Mouse (Mus musculus) heart, embryonic 10.5 days (tissue): Measurements from ENCODE around the gene Rpl10. TPM values are rescaled to one million over a fixed set of nuclear protein-coding genes. Genes with fewer than 3 reads are reported as not detected.

Experiments used
- DNase-seq: peaks from one replicate; pipeline ENCODE4 v3.0.0-alpha.2; 2017; ENCODE audit warnings: low spot score
- H3K27ac ChIP-seq: fragments of 300-500 bp; sonication (generic); 2 replicates; pipeline ENCODE4 v1.5.1; 2016; ENCODE audit warnings: mild to moderate bottlenecking
- H3K27me3 ChIP-seq: fragments of 300-500 bp; sonication (generic); 2 replicates; pipeline ENCODE4 v1.6.1; 2016; ENCODE audit warnings: mild to moderate bottlenecking; ENCODE audit not compliant: poor library complexity, insufficient read depth, severe bottlenecking
- H3K36me3 ChIP-seq: fragments of 300-500 bp; sonication (generic); 2 replicates; pipeline ENCODE4 v1.6.1; 2016; ENCODE audit warnings: mild to moderate bottlenecking, moderate library complexity
- H3K4me1 ChIP-seq: fragments of 300-500 bp; sonication (generic); 2 replicates; pipeline ENCODE4 v1.6.1; 2016; ENCODE audit warnings: mild to moderate bottlenecking
- H3K4me3 ChIP-seq: fragments of 300-500 bp; sonication (generic); 2 replicates; pipeline ENCODE4 v1.5.1; 2016; ENCODE audit warnings: mild to moderate bottlenecking, moderate library complexity
- H3K9me3 ChIP-seq: fragments of 300-500 bp; sonication (generic); 2 replicates; pipeline ENCODE4 v1.6.1; 2016; ENCODE audit warnings: mild to moderate bottlenecking, moderate library complexity
- WGBS: fragments of 180-500 bp; shearing (Covaris S2); methylation state at CpG from one replicate; pipeline ENCODE4 v1.1.7; 2016; 5-methylcytosine and 5-hydroxymethylcytosine counted together
- microRNA-seq: library from miRNA; unstranded; fragments of <30 nt; microRNA quantifications from one replicate; pipeline ENCODE4, GENCODE M21; 2017
- polyA plus RNA-seq: library from polyadenylated mRNA; unstranded; fragments of >200 nt; fragmentation: Nextera tagmentation; extraction: Ambion mirVana; gene quantifications from 2 replicates; pipeline ENCODE4 v1.2.1, GENCODE M21; 2016

Rpl10 gene
- polyA plus RNA-seq, 1 experiment from 2014 or later = 543 TPM

- DNase-seq = no peak
- no peaks in the 10 kb centered on the region for H3K4me1 ChIP-seq
- WGBS = 77% methylated on average over 4 of the region's 4 CpGs
- peaks cover 12% of the 10 kb centered on the region; the same call in 1 of the 2 replicates for H3K36me3 ChIP-seq
- no peak overlapping the region for H3K27ac ChIP-seq
- H3K27me3 ChIP-seq = no peaks in the 10 kb centered on the region
- no peak overlapping the region for H3K4me3 ChIP-seq
- no peaks in the 10 kb centered on the region for H3K9me3 ChIP-seq
Measured at GRCm38 (mm10) chrX:74293431-74293830, 22.8 kb downstream of the Rpl10 start.

GRCm38 (mm10) chrX:74296538-74297448 lies 26.2 kb downstream of the Rpl10 start, which contains the start of gene Atp6ap1:
Gene Atp6ap1, plus strand, starts transcription at chrX:74297097.
- Histone ChIP-seq H3K36me3 (peaks cover 26% of the 10 kb centered on the region), H3K4me3 (peak within 1 kb of the TSS; percentile 79), H3K27ac (peak within 1 kb of the TSS; percentile 90), H3K9me3 (no peaks in the 10 kb centered on the region), H3K4me1 (no peaks in the 10 kb centered on the region), H3K27me3 (no peaks in the 10 kb centered on the region)
- WGBS = 13% methylated on average over 37 of the region's 37 CpGs
- peak; percentile 97 for DNase-seq

DNA sequence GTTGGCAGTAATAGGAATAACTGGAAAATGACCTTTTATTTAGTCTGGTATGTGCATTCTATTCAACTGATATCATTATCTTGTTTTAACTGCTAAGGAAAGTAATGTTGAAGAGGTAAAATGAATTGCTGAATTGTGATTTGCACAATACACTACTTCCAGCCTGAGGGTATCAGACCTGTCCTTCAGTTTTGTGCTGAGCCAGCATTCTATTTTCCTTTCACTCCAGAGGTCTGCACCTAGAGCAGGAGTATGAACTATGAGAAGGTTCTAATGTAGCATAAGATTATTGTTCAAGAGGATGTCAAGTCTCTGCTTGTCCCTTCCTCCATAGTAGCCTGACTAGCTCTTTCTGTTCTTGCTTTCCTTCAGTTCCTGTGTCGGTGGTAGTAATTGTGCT lies 27.7 kb downstream of the Rpl10 start:
- H3K4me3 ChIP-seq = no peak overlapping the region
- 87% methylated on average over 1 of the region's 1 CpGs for WGBS

DNA sequence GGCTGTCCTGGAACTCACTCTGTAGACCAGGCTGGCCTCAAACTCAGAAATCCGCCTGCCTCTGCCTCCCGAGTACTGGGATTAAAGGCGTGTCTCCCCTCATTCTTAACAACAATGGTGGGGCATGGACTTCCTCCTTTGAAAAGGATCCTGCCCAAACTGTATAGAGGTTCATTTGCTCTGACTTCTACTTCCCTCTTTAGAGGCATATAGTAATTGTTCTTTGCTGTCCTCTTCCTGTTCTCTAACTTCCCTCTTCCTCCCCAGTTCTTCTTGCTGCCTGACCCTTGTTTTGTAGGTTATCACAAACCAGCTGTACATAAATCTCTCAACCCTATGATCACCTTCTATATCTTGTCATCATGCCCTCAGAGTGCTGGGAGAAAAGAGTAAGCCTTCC lies 29.1 kb downstream of the Rpl10 start:
- DNase-seq = no peak
- Histone ChIP-seq H3K9me3 (no peaks in the 10 kb centered on the region), H3K4me1 (no peaks in the 10 kb centered on the region), H3K4me3 (no peak overlapping the region), H3K27ac (no peak overlapping the region), H3K36me3 (peaks cover 51% of the 10 kb centered on the region), H3K27me3 (0 out of 2 replicates have a peak, but pooled peaks cover under 1% of the 10 kb centered on the region)
- 77% methylated on average over 3 of the region's 3 CpGs for WGBS

More for the DNA sequence above, 27.7 kb downstream of the Rpl10 start:
- Histone ChIP-seq H3K36me3 (peaks cover 42% of the 10 kb centered on the region), H3K4me1 (no peaks in the 10 kb centered on the region), H3K27ac (no peak overlapping the region), H3K9me3 (no peaks in the 10 kb centered on the region), H3K27me3 (no peaks in the 10 kb centered on the region)
- DNase-seq = no peak

DNA sequence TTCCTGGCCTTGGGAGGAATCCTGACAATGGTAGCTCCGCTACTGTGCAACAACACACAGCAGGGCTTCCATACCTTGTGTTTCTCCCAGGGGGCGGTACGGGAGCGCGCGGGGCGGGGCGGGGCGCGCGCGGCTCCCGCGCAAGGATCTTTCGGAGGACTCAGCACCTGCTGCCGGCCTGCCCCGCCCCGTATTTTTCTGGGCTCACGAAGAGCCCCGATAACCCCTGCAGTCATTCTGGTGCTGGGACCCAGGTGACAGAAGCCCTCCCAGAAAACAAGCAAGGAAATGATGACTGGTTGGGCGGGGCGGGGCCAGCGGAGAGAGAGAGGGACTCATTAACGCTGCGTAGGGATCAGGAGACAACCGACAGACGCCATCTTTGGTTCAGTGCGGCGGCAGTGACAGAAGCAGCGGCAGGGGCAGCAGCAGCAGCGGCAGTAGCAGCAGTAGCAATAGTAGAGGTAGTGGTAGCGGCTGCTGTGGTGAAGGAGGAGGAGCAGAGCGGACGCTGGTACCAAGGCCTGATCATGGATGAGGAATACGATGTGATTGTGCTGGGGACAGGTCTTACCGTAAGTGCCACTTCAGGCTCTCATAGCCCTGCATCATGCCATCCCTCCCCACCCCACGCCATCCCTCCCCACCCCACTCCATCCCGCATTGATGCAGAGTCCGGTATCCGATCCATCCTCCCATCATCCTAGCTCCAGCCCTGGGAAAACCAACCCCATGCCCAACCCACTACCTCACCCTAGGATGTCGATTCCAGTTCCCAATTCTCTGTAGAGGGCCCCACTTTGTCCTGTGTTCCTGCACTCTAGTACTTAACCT lies 34.5 kb downstream of the Rpl10 start, which contains the start of gene Gdi1:
TSS of gene Gdi1 (plus strand) at position 132 of the 834 bp plus-strand sequence.
- H3K27ac ChIP-seq = peak within 1 kb of the TSS; percentile 93
- H3K27me3 ChIP-seq = 0 out of 2 replicates have a peak, but pooled peaks cover 3% of the 10 kb centered on the region
- H3K9me3 ChIP-seq = no peaks in the 10 kb centered on the region
- WGBS = 13% methylated on average over 40 of the region's 41 CpGs
- H3K36me3 ChIP-seq = peaks cover 76% of the 10 kb centered on the region
- peaks cover 9% of the 10 kb centered on the region; the same call in 1 of the 2 replicates for H3K4me1 ChIP-seq
- DNase-seq = peak; percentile 86
- H3K4me3 ChIP-seq = peak within 1 kb of the TSS; percentile 66

DNA sequence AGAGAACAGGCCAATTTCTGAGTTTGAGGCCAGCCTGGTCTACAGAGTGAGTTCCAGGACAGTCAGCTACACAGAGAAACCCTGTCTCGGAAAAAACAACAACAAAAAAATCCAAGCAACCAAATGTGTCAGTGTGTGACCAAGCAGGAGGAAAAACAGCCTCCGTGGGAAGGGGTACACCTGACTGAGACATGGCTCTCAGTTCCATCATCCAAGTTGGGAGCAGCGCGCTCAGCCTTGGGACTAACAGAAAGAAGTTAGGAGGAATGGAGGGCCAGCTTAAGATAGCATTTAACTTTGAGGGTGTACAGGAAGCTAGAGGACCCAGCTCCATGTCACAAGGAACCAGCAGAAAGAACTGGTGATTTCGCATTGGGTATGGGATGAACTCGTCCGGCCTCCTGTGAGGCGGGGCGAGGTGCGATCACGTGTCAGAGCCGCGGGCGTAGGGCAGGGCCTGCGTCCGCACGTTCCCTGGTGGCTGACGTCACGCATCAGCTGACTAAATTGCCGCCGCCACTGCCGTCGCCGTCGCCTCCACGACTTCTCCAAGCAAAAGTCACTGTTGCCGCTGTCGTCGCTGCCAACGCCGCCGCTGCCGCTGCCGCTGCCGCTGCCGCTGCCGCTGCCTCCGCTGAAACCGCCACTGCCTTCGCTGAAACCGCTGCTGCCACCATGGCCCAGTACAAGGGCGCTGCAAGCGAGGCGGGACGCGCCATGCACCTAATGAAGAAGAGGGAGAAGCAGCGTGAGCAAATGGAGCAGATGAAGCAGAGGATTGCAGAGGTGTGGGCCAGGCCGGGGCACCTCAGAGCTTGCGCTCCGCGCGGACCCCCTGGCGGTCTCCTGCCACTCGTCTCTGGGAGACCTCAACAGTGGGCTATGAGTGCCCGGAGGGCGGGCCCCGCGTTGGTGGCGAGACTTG lies 42.2 kb downstream of the Rpl10 start, which contains the start of gene Fam50a:
TSS of gene Fam50a (plus strand) at position 494 of the 925 bp plus-strand sequence.
- Histone ChIP-seq H3K9me3 (no peaks in the 10 kb centered on the region), H3K27me3 (no peaks in the 10 kb centered on the region; the same call in 1 of the 2 replicates), H3K36me3 (peaks cover 46% of the 10 kb centered on the region), H3K27ac (peak within 1 kb of the TSS; percentile 89), H3K4me3 (peak within 1 kb of the TSS; percentile 73), H3K4me1 (peaks cover 3% of the 10 kb centered on the region; the same call in 1 of the 2 replicates)
- WGBS = 20% methylated on average over 59 of the region's 59 CpGs
- peak; percentile 92 for DNase-seq

Small RNA genes within 50 kb of the gene (microRNA-seq; reads per million reads assigned to microRNA genes)
- gene Mir7091 (0.76 reads per million), gene Mir7092 (0.76 reads per million)

Other genes with a start within 250 kb of the Rpl10 start
- 59.3 and 60.8 TPM in 2 replicates for gene Irak1, start 246.9 kb upstream of the Rpl10 start, polyA plus RNA-seq
- gene Opn1mw, start 143.3 kb upstream of the Rpl10 start, polyA plus RNA-seq = not detected in 2 replicates
- gene Mecp2, start 135.4 kb upstream of the Rpl10 start, polyA plus RNA-seq = 11.3 and 13.1 TPM in 2 replicates
- gene Tex28, start 103.0 kb upstream of the Rpl10 start, polyA plus RNA-seq = not detected in 2 replicates
- gene Tktl1, start 93.6 kb upstream of the Rpl10 start, polyA plus RNA-seq = 0.05 and 0.10 TPM in 2 replicates
- 199 and 236 TPM in 2 replicates for gene Flna, start 21.0 kb upstream of the Rpl10 start, polyA plus RNA-seq
- 17.9 and 22.7 TPM in 2 replicates for gene Emd, start 16.1 kb upstream of the Rpl10 start, polyA plus RNA-seq
- gene Taz, start 11.1 kb downstream of the Rpl10 start, polyA plus RNA-seq = 66.9 and 73.1 TPM in 2 replicates
- gene Dnase1l1, start 11.5 kb downstream of the Rpl10 start, polyA plus RNA-seq = 11.1 and 11.2 TPM in 2 replicates
- gene Atp6ap1, start 26.3 kb downstream of the Rpl10 start, polyA plus RNA-seq = 114 and 125 TPM in 2 replicates
- 171 and 194 TPM in 2 replicates for gene Gdi1, start 34.2 kb downstream of the Rpl10 start, polyA plus RNA-seq
- gene Fam50a, start 42.2 kb downstream of the Rpl10 start, polyA plus RNA-seq = 57.1 and 65.2 TPM in 2 replicates
- 7.0 and 12.7 TPM in 2 replicates for gene Plxna3, start 58.3 kb downstream of the Rpl10 start, polyA plus RNA-seq
- 103 and 105 TPM in 2 replicates for gene Lage3, start 82.8 kb downstream of the Rpl10 start, polyA plus RNA-seq
- 64.2 and 71.0 TPM in 2 replicates for gene Ubl4a, start 102.4 kb downstream of the Rpl10 start, polyA plus RNA-seq
- 13.1 and 15.7 TPM in 2 replicates for gene Slc10a3, start 102.5 kb downstream of the Rpl10 start, polyA plus RNA-seq
- gene Fam3a, start 122.5 kb downstream of the Rpl10 start, polyA plus RNA-seq = 24.0 and 25.3 TPM in 2 replicates
- 18.6 and 21.7 TPM in 2 replicates for gene Ikbkg, start 122.5 kb downstream of the Rpl10 start, polyA plus RNA-seq
- 26.3 and 34.6 TPM in 2 replicates for gene G6pdx, start 158.4 kb downstream of the Rpl10 start, polyA plus RNA-seq
- not detected in 2 replicates for gene Gm6880, start 210.6 kb downstream of the Rpl10 start, polyA plus RNA-seq